Mouse (Mus musculus) MEL (cell line): Measurements from ENCODE around the gene Zg16. TPM values are rescaled to one million over a fixed set of nuclear protein-coding genes. Genes with fewer than 3 reads are reported as not detected.

Experiments used
- DNase-seq: peaks from one replicate; pipeline ENCODE4 v3.0.0; 2011; ENCODE audit warnings: low read depth, low spot score
- H3K27ac ChIP-seq: 2 replicates; pipeline ENCODE4 v1.5.1; 2012; ENCODE audit warnings: low read depth, mild to moderate bottlenecking, control low read depth, low read length, moderate library complexity; ENCODE audit not compliant: control insufficient read depth
- H3K27me3 ChIP-seq, 2 experiments: fragments of 150-350 bp in 1 of 2; sonication (generic) in 1 of 2; 2 replicates each; pipeline ENCODE4 v1.6.1; 2012; ENCODE audit warnings: low read length in 2 of 2, mild to moderate bottlenecking in 2 of 2, improper control_type of control experiment in 1 of 2, moderate library complexity in 1 of 2; ENCODE audit not compliant: insufficient read depth in 2 of 2, control insufficient read depth in 1 of 2
- H3K36me3 ChIP-seq, 2 experiments: 2 replicates each; pipeline ENCODE4 v1.6.1; 2012 to 2014; ENCODE audit warnings: low read length in 2 of 2, improper control_type of control experiment in 1 of 2, inconsistent platforms in 1 of 2, mild to moderate bottlenecking in 1 of 2; ENCODE audit not compliant: insufficient read depth in 2 of 2, control insufficient read depth in 1 of 2
- H3K4me1 ChIP-seq, 2 experiments: fragments of 150-350 bp in 1 of 2; sonication (generic) in 1 of 2; 2 replicates each; pipeline ENCODE4 v1.6.1; 2012; ENCODE audit warnings: low read length in 2 of 2, improper control_type of control experiment in 1 of 2, mild to moderate bottlenecking in 1 of 2; ENCODE audit not compliant: insufficient read depth in 2 of 2, control insufficient read depth in 1 of 2
- H3K4me3 ChIP-seq, 2 experiments: fragments of 150-350 bp in 1 of 2; sonication (generic) in 1 of 2; 2 replicates each; pipeline ENCODE4 v1.5.1; 2012; ENCODE audit warnings: low read depth in 2 of 2, low read length in 2 of 2, mild to moderate bottlenecking in 2 of 2, moderate library complexity in 2 of 2, control low read depth in 1 of 2, improper control_type of control experiment in 1 of 2; ENCODE audit not compliant: control insufficient read depth in 1 of 2, insufficient read depth in 1 of 2
- H3K79me2 ChIP-seq: 2 replicates; pipeline ENCODE4 v1.6.1; 2012; ENCODE audit warnings: mild to moderate bottlenecking, low read length, moderate library complexity; ENCODE audit not compliant: control insufficient read depth, poor library complexity, insufficient read depth
- H3K9ac ChIP-seq: 2 replicates; pipeline ENCODE4 v1.6.1; 2012; ENCODE audit warnings: low read depth, mild to moderate bottlenecking, control low read depth, low read length, moderate library complexity; ENCODE audit not compliant: control insufficient read depth, poor library complexity, severe bottlenecking
- H3K9me3 ChIP-seq: fragments of 150-350 bp; sonication (generic); replicated peaks from 2 replicates; pipeline ENCODE4 v1.6.1; 2012; ENCODE audit warnings: mild to moderate bottlenecking, low read length, improper control_type of control experiment, moderate library complexity; ENCODE audit not compliant: insufficient read depth
- BHLHE40 ChIP-seq: IDR thresholded peaks from 2 replicates; pipeline ENCODE4 v1.6.1; 2012; ENCODE audit warnings: low read depth, mild to moderate bottlenecking, inconsistent platforms, low read length, improper control_type of control experiment, borderline replicate concordance
- CHD1 ChIP-seq: IDR thresholded peaks from 2 replicates; pipeline ENCODE4 v1.6.1; 2012; ENCODE audit warnings: low read depth, mild to moderate bottlenecking, inconsistent platforms, low read length, improper control_type of control experiment
- CTCF ChIP-seq, 3 experiments: IDR thresholded peaks in 2 of 3; conservative IDR thresholded peaks in 1 of 3; 2 replicates each; pipeline ENCODE4 v1.5.1; 2011 to 2012; ENCODE audit warnings: low read length in 3 of 3, low read depth in 2 of 3, mild to moderate bottlenecking in 2 of 3, improper control_type of control experiment in 1 of 3, inconsistent platforms in 1 of 3, mixed read lengths in 1 of 3, moderate library complexity in 1 of 3; ENCODE audit not compliant: control insufficient read depth in 1 of 3, insufficient read depth in 1 of 3, poor library complexity in 1 of 3, severe bottlenecking in 1 of 3
- EP300 ChIP-seq, 2 experiments: IDR thresholded peaks; 2 replicates each; pipeline ENCODE4 v1.6.1; 2011; ENCODE audit warnings: improper control_type of control experiment in 2 of 2, low read length in 2 of 2, low read depth in 1 of 2, mild to moderate bottlenecking in 1 of 2
- ETS1 ChIP-seq: IDR thresholded peaks from 2 replicates; pipeline ENCODE4 v1.6.1; 2012; ENCODE audit warnings: low read depth, mild to moderate bottlenecking, inconsistent platforms, low read length, improper control_type of control experiment, moderate library complexity
- GATA1 ChIP-seq: IDR thresholded peaks from 2 replicates; pipeline ENCODE4 v1.6.1; 2011; ENCODE audit warnings: low read depth, low read length, improper control_type of control experiment
- JUND ChIP-seq: IDR thresholded peaks from 2 replicates; pipeline ENCODE4 v1.6.1; 2011; ENCODE audit warnings: low read depth, mild to moderate bottlenecking, improper control_type of control experiment, low read length
- KAT2A ChIP-seq: conservative IDR thresholded peaks from 2 replicates; pipeline ENCODE4 v1.6.1; 2012; ENCODE audit warnings: low read depth, low read length, improper control_type of control experiment, inconsistent platforms
- MAZ ChIP-seq: IDR thresholded peaks from 2 replicates; pipeline ENCODE4 v1.6.1; 2012; ENCODE audit warnings: low read depth, mild to moderate bottlenecking, inconsistent platforms, low read length, improper control_type of control experiment
- MEF2A ChIP-seq: IDR thresholded peaks from 2 replicates; pipeline ENCODE4 v1.6.1; 2014; ENCODE audit warnings: low read depth, mild to moderate bottlenecking, inconsistent platforms, low read length, improper control_type of control experiment; ENCODE audit not compliant: poor library complexity, insufficient replicate concordance, severe bottlenecking; ENCODE audit errors: extremely low read depth
- MYC ChIP-seq: IDR thresholded peaks from 2 replicates; pipeline ENCODE4 v1.6.1; 2011; ENCODE audit warnings: low read depth, mild to moderate bottlenecking, low read length, improper control_type of control experiment, moderate library complexity
- NELFE ChIP-seq: IDR thresholded peaks from 2 replicates; pipeline ENCODE4 v1.6.1; 2011; ENCODE audit warnings: low read depth, low read length, improper control_type of control experiment
- POLR2AphosphoS2 ChIP-seq: IDR thresholded peaks from 2 replicates; pipeline ENCODE4 v1.6.1; 2011; ENCODE audit warnings: low read length, improper control_type of control experiment
- POLR2AphosphoS5 ChIP-seq: IDR thresholded peaks from 2 replicates; pipeline ENCODE4 v1.6.1; 2012; ENCODE audit warnings: low read depth, borderline replicate concordance, mild to moderate bottlenecking, inconsistent platforms, low read length, moderate library complexity, mixed read lengths
- RAD21 ChIP-seq: IDR thresholded peaks from 2 replicates; pipeline ENCODE4 v1.6.1; 2011; ENCODE audit warnings: mild to moderate bottlenecking, low read depth, low read length, improper control_type of control experiment
- RCOR1 ChIP-seq: IDR thresholded peaks from 2 replicates; pipeline ENCODE4 v1.6.1; 2012; ENCODE audit warnings: low read depth, mild to moderate bottlenecking, inconsistent platforms, low read length, improper control_type of control experiment
- SMC3 ChIP-seq: IDR thresholded peaks from 2 replicates; pipeline ENCODE4 v1.6.1; 2011; ENCODE audit warnings: low read depth, low read length, improper control_type of control experiment
- TAL1 ChIP-seq: IDR thresholded peaks from 2 replicates; pipeline ENCODE4 v1.6.1; 2012; ENCODE audit warnings: mild to moderate bottlenecking, inconsistent platforms, low read length, moderate library complexity, mixed read lengths
- TCF12 ChIP-seq: IDR thresholded peaks from 2 replicates; pipeline ENCODE4 v1.6.1; 2014; ENCODE audit warnings: low read depth, mild to moderate bottlenecking, inconsistent platforms, low read length, improper control_type of control experiment, moderate library complexity
- UBTF ChIP-seq: IDR thresholded peaks from 2 replicates; pipeline ENCODE4 v1.6.1; 2012; ENCODE audit warnings: low read depth, mild to moderate bottlenecking, inconsistent platforms, low read length, improper control_type of control experiment, moderate library complexity, borderline replicate concordance; ENCODE audit not compliant: insufficient read depth
- USF1 ChIP-seq: IDR thresholded peaks from 2 replicates; pipeline ENCODE4 v1.6.1; 2014; ENCODE audit warnings: low read depth, mild to moderate bottlenecking, inconsistent platforms, low read length, improper control_type of control experiment, moderate library complexity
- USF2 ChIP-seq, 2 experiments: IDR thresholded peaks; 2 replicates each; pipeline ENCODE4 v1.6.1; 2011 to 2012; ENCODE audit warnings: improper control_type of control experiment in 2 of 2, low read length in 2 of 2, borderline replicate concordance in 1 of 2, inconsistent platforms in 1 of 2, low read depth in 1 of 2, mild to moderate bottlenecking in 1 of 2; ENCODE audit not compliant: insufficient read depth in 1 of 2
- polyA plus RNA-seq, 2 experiments: library from polyadenylated mRNA; stranded (reverse) in 1 of 2; unstranded in 1 of 2; fragments of >175 nt in 1 of 2; fragments of >200 nt in 1 of 2; gene quantifications; 2 replicates each; pipeline versions ENCODE4 v1.2.1 to v1.2.4; 2012; ENCODE audit warnings: low replicate concordance in 2 of 2, low read depth in 1 of 2; ENCODE audit not compliant: insufficient read length in 2 of 2, insufficient read depth in 1 of 2, missing spikeins in 1 of 2
- total RNA-seq: library from RNA; depleted of rRNA; stranded (reverse); fragments of 300-350 nt; gene quantifications from 2 replicates; pipeline ENCODE4 v1.2.3, GENCODE M21; 2012

Gene Zg16
- total and polyA plus RNA-seq, 3 experiments = 50.4 to 89.3 TPM; not detected in 1

DNA sequence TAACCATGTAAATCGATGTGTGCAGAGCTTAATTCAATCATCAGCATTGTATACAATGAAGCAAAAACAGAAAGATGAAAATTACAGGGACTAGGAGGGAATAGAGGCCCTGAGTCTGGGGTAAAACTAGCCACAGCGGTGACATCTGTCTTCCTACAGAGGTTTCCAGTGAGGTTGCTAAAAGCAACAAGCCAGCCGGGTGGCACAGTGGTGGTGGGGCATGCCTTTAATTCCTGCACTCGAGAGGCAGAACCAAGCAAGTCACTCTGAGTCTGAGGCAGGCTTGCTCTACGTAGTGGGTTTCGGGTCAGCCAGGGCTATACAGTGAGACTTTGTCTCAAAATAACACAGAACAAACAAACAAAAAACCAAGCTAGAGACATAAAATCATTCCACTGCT, 15.0 kb upstream of the Zg16 start:
- no peaks in the 10 kb centered on the region for H3K9me3 ChIP-seq
- H3K79me2 ChIP-seq = no peaks in the 10 kb centered on the region
- no peak overlapping the region for H3K4me3 ChIP-seq
- peaks cover 0 to 5% of the 10 kb centered on the region in 2 experiments; a peak in 1 of 4 replicates for H3K36me3 ChIP-seq
- no peak overlapping the region for H3K27ac ChIP-seq
- peaks cover 4 to 11% of the 10 kb centered on the region in 2 experiments; a peak in 3 of 4 replicates for H3K4me1 ChIP-seq
- no peak overlapping the region for H3K9ac ChIP-seq
- no peak for TF ChIP-seq NELFE
- TF ChIP-seq TCF12 = no peak
- TF ChIP-seq MEF2A = no peak
- TF ChIP-seq CHD1 = no peak
- no peak for TF ChIP-seq JUND
- TF ChIP-seq MAZ = no peak
- TF ChIP-seq MYC = no peak
- TF ChIP-seq SMC3 = no peak
- no peak for TF ChIP-seq POLR2AphosphoS5
- no peak for TF ChIP-seq BHLHE40
- no peak for TF ChIP-seq ETS1
- no peak for TF ChIP-seq RAD21
- TF ChIP-seq USF2 (IDR thresholded peaks at IDR 0.05; ENCODE audit: borderline replicate concordance in 1 of 2, insufficient read depth in 1 of 2, low read depth in 1 of 2, low read length in 2 of 2) = no peak
- TF ChIP-seq RCOR1 = no peak
- TF ChIP-seq POLR2AphosphoS2 = no peak
- no peak for TF ChIP-seq KAT2A
- TF ChIP-seq USF1 = no peak
- no peak for TF ChIP-seq TAL1
- no peak for DNase-seq
- H3K27me3 ChIP-seq = no peaks in the 10 kb centered on the region

DNA sequence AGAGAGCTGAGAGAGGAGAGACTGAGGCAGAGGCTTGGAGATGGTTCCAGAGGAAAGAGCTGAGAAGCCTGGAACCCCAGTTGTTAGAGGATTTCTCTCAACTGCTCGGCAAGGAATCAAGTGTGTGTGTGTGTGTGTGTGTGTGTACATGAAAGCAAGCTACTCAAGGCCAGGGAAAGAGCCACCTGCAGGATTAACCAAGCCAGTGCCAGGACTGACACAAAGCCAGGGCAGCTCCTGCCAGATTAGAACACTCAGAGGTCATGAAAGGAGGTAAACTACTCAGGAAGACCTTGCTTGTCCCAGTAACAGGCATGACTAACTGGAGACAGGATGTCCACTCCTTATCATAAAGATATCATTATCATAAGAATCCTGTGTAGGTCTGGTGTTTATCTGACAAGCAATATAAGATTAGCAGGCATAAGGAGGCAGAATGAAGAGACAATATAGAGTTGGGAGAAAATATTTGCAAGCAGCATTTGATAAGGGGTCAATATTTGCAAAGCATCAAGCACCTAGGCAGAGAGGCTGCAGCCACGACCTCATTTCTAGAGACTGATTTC, 14.4 kb upstream of the Zg16 start:
- Histone ChIP-seq H3K36me3 (peaks cover 0 to 5% of the 10 kb centered on the region in 2 experiments; a peak in 1 of 4 replicates), H3K79me2 (no peaks in the 10 kb centered on the region), H3K27ac (no peak overlapping the region), H3K4me3 (no peak overlapping the region), H3K27me3 (no peaks in the 10 kb centered on the region), H3K9me3 (no peaks in the 10 kb centered on the region), H3K4me1 (peaks cover 4 to 11% of the 10 kb centered on the region in 2 experiments; a peak in 3 of 4 replicates), H3K9ac (no peak overlapping the region)
- TF ChIP-seq SMC3 = peak; percentile 72
- peak; percentile 68 for TF ChIP-seq GATA1
- TF ChIP-seq CTCF (IDR thresholded peaks at IDR 0.05 in 2 of 3, conservative IDR thresholded peaks at IDR 0.05 in 1 of 3; ENCODE audit: control insufficient read depth in 1 of 3, insufficient read depth in 1 of 3, low read depth in 2 of 3, low read length in 3 of 3, poor library complexity in 1 of 3, severe bottlenecking in 1 of 3) = peak; percentile 7 to 44 (median 39); a peak in 5 of 6 replicates
- peak; percentile 19 for TF ChIP-seq RAD21
- 0 out of 4 replicates have a peak, but pooled peaks of 1 of the 2 experiments have one; percentile 9 for TF ChIP-seq EP300 (IDR thresholded peaks at IDR 0.05; ENCODE audit: low read depth in 1 of 2, low read length in 2 of 2)
- no peak for TF ChIP-seq UBTF
- peak; percentile 49 for DNase-seq
